Mouse (Mus musculus): Measurements from ENCODE around the gene Kpna1. TPM values are rescaled to one million over a fixed set of nuclear protein-coding genes. Genes with fewer than 3 reads are reported as not detected.
"Not testable (repeated sequence)": the region's sequence is repeated elsewhere in the genome, so short reads cannot be mapped to it uniquely, and the experiment has no call there.

The Kpna1 gene
- polyA plus RNA-seq, 1 experiment from 2014 or later = 72.7 TPM

GRCm38 (mm10) chr16:36056416-36056815, 77.9 kb downstream of the Kpna1 start:
- H3K9ac ChIP-seq = no peak overlapping the region
- no peaks in the 10 kb centered on the region for H3K4me1 ChIP-seq (replicated peaks)
- no peak for ATAC-seq (ENCODE audit: low read depth)
- no peaks in the 10 kb centered on the region for H3K9me3 ChIP-seq
- 91% methylated on average over 11 of the region's 11 CpGs for WGBS
- H3K36me3 ChIP-seq = peaks cover 14% of the 10 kb centered on the region
- H3K4me2 ChIP-seq = no peak overlapping the region
- no peaks in the 10 kb centered on the region for H3K27me3 ChIP-seq
- H3K27ac ChIP-seq (replicated peaks) = no peak overlapping the region
- H3K4me3 ChIP-seq = no peak overlapping the region

DNA sequence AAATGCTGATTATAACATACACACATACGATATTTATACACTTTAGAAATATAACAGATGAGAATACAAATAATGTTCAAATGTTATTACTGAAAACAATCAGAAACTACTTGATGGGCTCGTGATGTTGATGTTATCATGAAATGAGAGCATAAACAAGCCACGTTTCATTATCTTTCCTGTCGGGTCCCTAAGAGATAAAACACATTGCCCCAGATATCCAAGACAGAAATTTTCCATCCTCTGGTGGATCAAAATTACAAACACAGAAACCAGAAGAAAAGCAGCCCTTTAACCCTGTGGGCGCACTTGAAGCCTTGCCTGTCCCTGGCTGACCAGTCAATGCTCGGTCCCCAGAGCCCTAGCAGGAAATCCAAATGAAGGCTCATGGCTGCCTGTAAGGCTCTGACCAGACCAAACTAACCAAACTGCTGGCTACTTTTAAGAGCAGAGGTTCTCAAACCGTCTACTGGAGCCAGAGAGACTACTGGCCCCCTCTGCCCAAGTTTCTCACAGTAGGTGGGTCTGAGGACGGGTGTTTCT, 79.5 kb downstream of the Kpna1 start:
- no peak for ATAC-seq (ENCODE audit: low read depth)
- H3K4me3 ChIP-seq = no peak overlapping the region
- no peak overlapping the region for H3K4me2 ChIP-seq
- 85% methylated on average over 8 of the region's 8 CpGs for WGBS
- no peaks in the 10 kb centered on the region for H3K27me3 ChIP-seq
- H3K9ac ChIP-seq = no peak overlapping the region
- H3K27ac ChIP-seq (replicated peaks) = no peak overlapping the region
- H3K4me1 ChIP-seq (replicated peaks) = no peaks in the 10 kb centered on the region
- peaks cover 3% of the 10 kb centered on the region; the same call in 1 of the 2 replicates for H3K36me3 ChIP-seq
- no peaks in the 10 kb centered on the region for H3K9me3 ChIP-seq

GRCm38 (mm10) chr16:36062534-36062933, 84.0 kb downstream of the Kpna1 start:
- H3K4me1 ChIP-seq (replicated peaks); H3K36me3 ChIP-seq; H3K9me3 ChIP-seq; H3K27ac ChIP-seq (replicated peaks); H3K4me3 ChIP-seq; ATAC-seq (ENCODE audit: low read depth); H3K27me3 ChIP-seq; H3K9ac ChIP-seq; H3K4me2 ChIP-seq: not testable (repeated sequence)
- WGBS = 89% methylated on average over 1 of the region's 1 CpGs

DNA sequence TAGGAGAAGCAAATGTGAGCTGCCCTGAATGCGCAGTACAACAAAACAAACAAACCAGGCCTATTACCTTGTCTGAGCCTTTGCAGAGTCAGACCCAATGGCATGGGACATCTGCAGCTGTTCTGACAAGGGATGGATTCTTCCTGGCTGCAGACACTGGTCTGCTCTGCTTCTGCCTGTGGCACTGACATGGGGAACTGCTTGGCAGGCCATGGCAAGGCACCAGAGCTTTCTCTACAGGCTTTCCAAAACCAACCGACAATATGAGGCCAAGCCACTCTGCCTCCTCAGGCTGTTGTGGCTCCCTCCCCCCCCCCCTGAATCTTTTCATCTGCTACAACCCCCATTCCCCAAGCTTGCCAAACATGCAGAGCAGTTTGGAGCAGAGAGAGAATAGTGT, 84.8 kb downstream of the Kpna1 start:
- 73% methylated on average over 2 of the region's 2 CpGs for WGBS
- Histone ChIP-seq H3K9ac (0 out of 2 replicates have a peak overlapping the region, but pooled peaks have one; percentile 22), H3K9me3 (no peaks in the 10 kb centered on the region), H3K27ac (replicated peaks) (no peak overlapping the region), H3K36me3 (peaks cover 5% of the 10 kb centered on the region; the same call in 1 of the 2 replicates), H3K4me2 (no peak overlapping the region), H3K27me3 (no peaks in the 10 kb centered on the region), H3K4me1 (replicated peaks) (peaks cover 5% of the 10 kb centered on the region), H3K4me3 (no peak overlapping the region)
- ATAC-seq (ENCODE audit: low read depth) = no peak

- Histone ChIP-seq H3K9me3 (no peaks in the 10 kb centered on the region), H3K27me3 (no peaks in the 10 kb centered on the region), H3K36me3 (peaks cover 5% of the 10 kb centered on the region; the same call in 1 of the 2 replicates), H3K4me1 (replicated peaks) (peaks cover 21% of the 10 kb centered on the region), H3K9ac (no peak overlapping the region), H3K4me2 (no peak overlapping the region), H3K27ac (replicated peaks) (no peak overlapping the region), H3K4me3 (no peak overlapping the region)
- no peak for ATAC-seq (ENCODE audit: low read depth)
- 93% methylated on average over 5 of the region's 5 CpGs for WGBS
Observed at GRCm38 (mm10) chr16:36064904-36065303, 86.4 kb downstream of the Kpna1 start.

GRCm38 (mm10) chr16:36067694-36068093, 89.1 kb downstream of the Kpna1 start:
- Histone ChIP-seq H3K9me3 (no peaks in the 10 kb centered on the region), H3K9ac (no peak overlapping the region), H3K4me3 (no peak overlapping the region), H3K27ac (replicated peaks) (no peak overlapping the region), H3K36me3 (0 out of 2 replicates have a peak, but pooled peaks cover 5% of the 10 kb centered on the region), H3K4me2 (no peak overlapping the region), H3K4me1 (replicated peaks) (peaks cover 34% of the 10 kb centered on the region), H3K27me3 (no peaks in the 10 kb centered on the region)
- ATAC-seq (ENCODE audit: low read depth) = no peak
- WGBS = 73% methylated on average over 2 of the region's 2 CpGs

GRCm38 (mm10) chr16:36068356-36068755, 89.8 kb downstream of the Kpna1 start:
- Histone ChIP-seq H3K36me3 (0 out of 2 replicates have a peak, but pooled peaks cover 5% of the 10 kb centered on the region), H3K9me3 (no peaks in the 10 kb centered on the region), H3K4me1 (replicated peaks) (peaks cover 34% of the 10 kb centered on the region), H3K4me3 (no peak overlapping the region), H3K27me3 (no peaks in the 10 kb centered on the region), H3K4me2 (no peak overlapping the region), H3K27ac (replicated peaks) (no peak overlapping the region), H3K9ac (no peak overlapping the region)
- no peak for ATAC-seq (ENCODE audit: low read depth)
- 48% methylated on average over 3 of the region's 3 CpGs for WGBS

DNA sequence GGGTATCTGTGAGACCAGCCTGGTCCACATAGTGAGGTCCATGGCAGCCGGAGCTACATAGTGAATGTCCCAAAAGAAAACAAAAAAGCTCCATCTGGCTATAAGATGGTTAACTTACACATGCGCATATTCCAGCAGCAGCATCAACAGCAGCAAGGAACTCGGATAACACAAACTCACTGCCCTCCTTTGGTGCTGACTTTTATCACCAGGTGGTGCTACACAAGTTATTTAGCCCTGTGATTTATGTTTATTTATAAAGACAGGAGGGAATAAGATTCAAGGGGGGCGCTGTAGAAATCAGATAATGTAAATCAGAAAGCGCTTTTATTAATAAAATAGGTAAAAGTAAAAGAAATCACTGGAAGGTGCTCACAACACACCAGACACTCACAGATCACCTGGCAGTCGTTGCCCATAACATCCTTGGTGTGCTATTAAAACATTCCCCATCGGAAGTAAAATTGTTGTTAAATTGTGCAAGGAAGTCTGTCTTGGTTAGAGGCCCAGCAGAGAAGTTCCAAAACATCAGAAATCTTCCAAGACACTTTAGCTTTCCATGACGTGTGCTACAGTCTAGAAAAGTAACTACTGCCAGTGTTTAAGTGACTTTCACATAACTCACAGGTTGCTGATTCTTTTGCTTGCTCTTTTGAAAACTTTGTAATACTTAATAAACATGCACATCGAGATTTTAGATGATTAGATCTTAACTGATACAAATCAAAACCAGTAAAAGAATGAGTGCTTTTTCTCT, 91.4 kb downstream of the Kpna1 start:
- peak overlapping the region; percentile 92 for H3K9ac ChIP-seq
- ATAC-seq (ENCODE audit: low read depth) = no peak
- WGBS = 34% methylated on average over 9 of the region's 9 CpGs
- peaks cover 34% of the 10 kb centered on the region for H3K4me1 ChIP-seq (replicated peaks)
- H3K9me3 ChIP-seq = no peaks in the 10 kb centered on the region
- H3K36me3 ChIP-seq = 0 out of 2 replicates have a peak, but pooled peaks cover 5% of the 10 kb centered on the region
- no peaks in the 10 kb centered on the region for H3K27me3 ChIP-seq
- no peak overlapping the region for H3K27ac ChIP-seq (replicated peaks)
- peak overlapping the region; percentile 86 for H3K4me2 ChIP-seq
- H3K4me3 ChIP-seq = peak overlapping the region; percentile 79

- WGBS = under 1% methylated on average over 16 of the region's 16 CpGs
- Histone ChIP-seq H3K4me1 (replicated peaks) (peaks cover 34% of the 10 kb centered on the region), H3K36me3 (0 out of 2 replicates have a peak, but pooled peaks cover 3% of the 10 kb centered on the region), H3K27ac (replicated peaks) (peak overlapping the region; percentile 99), H3K9ac (peak overlapping the region; percentile 92), H3K27me3 (no peaks in the 10 kb centered on the region), H3K4me2 (peak overlapping the region; percentile 86), H3K4me3 (peak overlapping the region; percentile 79), H3K9me3 (no peaks in the 10 kb centered on the region)
- no peak; the same call in none of the 2 replicates for ATAC-seq (ENCODE audit: low read depth)
Observed at GRCm38 (mm10) chr16:36071071-36071449, 92.5 kb downstream of the Kpna1 start.

DNA sequence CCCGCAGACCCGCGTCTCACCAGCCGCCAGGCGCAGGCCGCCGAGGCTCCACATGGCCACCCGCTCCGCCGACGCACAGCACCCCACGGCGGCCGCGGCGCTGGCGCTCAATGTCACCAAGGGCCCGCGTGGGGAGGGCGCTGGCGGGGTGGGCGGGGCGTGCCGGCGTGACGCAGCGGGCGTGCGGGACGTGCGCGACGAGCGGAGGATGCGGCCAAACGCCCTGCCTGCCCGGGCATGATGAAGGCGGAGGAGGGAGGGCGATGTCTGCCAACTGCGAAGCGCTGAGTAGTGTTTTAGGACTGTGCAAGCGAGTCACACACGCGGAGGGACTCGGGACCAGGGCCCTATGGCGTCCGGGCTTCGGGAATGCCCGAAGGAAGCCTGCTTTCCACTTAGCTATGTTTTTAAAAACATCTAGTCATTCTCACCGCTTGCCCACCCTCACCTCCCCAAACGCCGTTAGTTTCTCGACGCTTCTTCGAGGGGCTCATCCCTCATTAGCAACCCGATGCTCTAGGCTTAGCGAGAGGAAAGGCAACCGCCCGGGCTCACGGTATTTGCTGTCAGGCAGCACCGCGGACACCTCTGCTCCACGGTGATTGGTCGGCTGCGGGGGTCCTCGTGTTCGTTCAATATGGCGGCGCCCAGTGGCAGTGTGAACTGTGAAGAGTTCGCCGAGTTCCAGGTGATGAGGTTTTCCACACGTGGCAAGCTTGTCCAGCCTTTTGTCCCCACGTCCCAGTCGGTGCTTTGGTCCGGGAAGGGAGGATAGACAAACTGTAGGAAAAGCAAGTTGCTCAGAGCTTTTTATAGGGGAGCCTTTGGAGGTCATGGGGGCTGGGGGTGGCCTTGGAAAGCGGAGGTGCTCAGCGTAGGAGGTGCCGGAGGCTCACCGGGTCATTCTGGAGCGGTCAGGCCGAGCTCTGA, 93.2 kb downstream of the Kpna1 start, which contains the start of the genes Fam162a and Ccdc58:
Gene Fam162a (minus strand): TSS at position 145 of the 930 bp plus-strand sequence.
Gene Ccdc58 (plus strand): TSS at position 236 of the 930 bp plus-strand sequence.
- H3K36me3 ChIP-seq = 0 out of 2 replicates have a peak, but pooled peaks cover 3% of the 10 kb centered on the region
- H3K9me3 ChIP-seq = no peaks in the 10 kb centered on the region
- H3K4me1 ChIP-seq (replicated peaks) = peaks cover 34% of the 10 kb centered on the region
- WGBS = under 1% methylated on average over 70 of the region's 81 CpGs
- H3K27me3 ChIP-seq = no peaks in the 10 kb centered on the region
- peak within 1 kb of the TSS; percentile 92 for H3K9ac ChIP-seq
- ATAC-seq (ENCODE audit: low read depth) = peak; percentile 98
- peak within 1 kb of the TSS; percentile 79 for H3K4me3 ChIP-seq
- peak within 1 kb of the TSS; percentile 86 for H3K4me2 ChIP-seq
- H3K27ac ChIP-seq (replicated peaks) = peak within 1 kb of the TSS; percentile 99

- Histone ChIP-seq H3K9me3 (no peaks in the 10 kb centered on the region), H3K9ac (peak overlapping the region; percentile 92), H3K4me3 (peak overlapping the region; percentile 79), H3K27ac (replicated peaks) (peak overlapping the region; percentile 99; the same call in 1 of the 2 replicates), H3K4me2 (peak overlapping the region; percentile 86), H3K4me1 (replicated peaks) (peaks cover 34% of the 10 kb centered on the region), H3K27me3 (no peaks in the 10 kb centered on the region), H3K36me3 (no peaks in the 10 kb centered on the region)
- WGBS = 29% methylated on average over 8 of the region's 8 CpGs
- no peak for ATAC-seq (ENCODE audit: low read depth)
Observed at GRCm38 (mm10) chr16:36072410-36073011, 94.0 kb downstream of the Kpna1 start.

All from neural tube, embryonic 13.5 days (tissue).